Mouse (Mus musculus) kidney, embryonic 15.5 days (tissue): Measurements from ENCODE around the gene Satb2. TPM values are rescaled to one million over a fixed set of nuclear protein-coding genes. Genes with fewer than 3 reads are reported as not detected.

Experiments used
- microRNA-seq: library from miRNA; unstranded; fragments of <30 nt; microRNA quantifications from one replicate; pipeline ENCODE4, GENCODE M21; 2016
- polyA plus RNA-seq: library from polyadenylated mRNA; unstranded; fragments of >200 nt; fragmentation: Nextera tagmentation; extraction: Ambion mirVana; gene quantifications from 2 replicates; pipeline ENCODE4 v1.2.1, GENCODE M21; 2015

Gene Satb2
- polyA plus RNA-seq, 1 experiment from 2014 or later, result 1.7 TPM

Small RNA genes within 50 kb of the gene (microRNA-seq; reads per million reads assigned to microRNA genes)
- not detected for gene Gm23943
